Mouse (Mus musculus): Measurements from ENCODE around the gene Fhit.
"Not testable (repeated sequence)": the region's sequence is repeated elsewhere in the genome, so short reads cannot be mapped to it uniquely, and the experiment has no call there.

Fhit gene

DNA sequence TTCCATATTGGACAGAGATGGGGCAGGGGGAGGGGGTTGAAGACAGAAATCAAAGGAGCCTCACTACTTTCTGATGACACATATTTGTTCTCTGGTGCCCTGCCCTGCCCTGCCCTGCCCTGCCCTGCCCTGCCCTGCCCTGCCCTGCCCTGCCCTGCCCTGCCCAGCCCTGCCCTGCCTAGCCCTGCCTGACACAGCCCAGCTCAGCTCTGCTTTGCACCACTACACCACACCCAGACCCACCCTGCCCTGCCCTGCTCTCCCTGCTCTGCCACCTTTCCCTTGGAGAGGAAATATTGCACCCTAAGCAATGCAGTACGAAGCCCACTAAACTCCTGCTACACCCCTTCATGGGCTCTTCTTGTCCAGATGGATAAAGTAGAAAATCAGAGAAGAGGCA, 1171.2 kb downstream of the Fhit start:
- DNase-seq (ENCODE audit: extremely low spot score) = no peak

DNA sequence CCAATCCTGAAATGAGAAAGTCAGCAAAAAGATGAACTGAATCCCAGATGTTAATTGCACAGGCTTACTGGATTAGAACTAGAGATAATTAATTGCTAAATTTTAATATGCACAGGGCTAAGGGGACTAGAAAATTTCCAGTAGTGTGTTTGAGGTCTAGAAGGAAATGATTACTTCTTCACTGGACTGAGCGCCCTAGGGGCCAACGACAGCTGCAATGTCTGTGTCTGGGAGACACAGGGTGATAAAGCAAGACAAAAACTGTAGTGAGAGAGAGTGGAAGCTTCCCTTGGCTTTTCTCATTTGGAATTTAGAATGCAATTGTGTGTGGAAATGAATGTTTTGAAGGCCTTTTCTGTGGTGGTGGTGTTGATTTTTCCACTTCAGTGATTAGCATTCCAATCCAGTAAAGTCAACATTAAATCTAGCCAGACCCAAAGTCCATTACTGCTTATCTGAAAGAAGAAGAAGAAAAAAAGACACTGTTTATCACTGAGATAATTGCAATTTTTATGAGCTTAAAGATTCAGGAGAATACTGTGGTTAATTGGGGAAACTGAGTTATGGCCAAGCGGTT, 1184.8 kb downstream of the Fhit start:
- no peak for DNase-seq (ENCODE audit: extremely low spot score)

DNA sequence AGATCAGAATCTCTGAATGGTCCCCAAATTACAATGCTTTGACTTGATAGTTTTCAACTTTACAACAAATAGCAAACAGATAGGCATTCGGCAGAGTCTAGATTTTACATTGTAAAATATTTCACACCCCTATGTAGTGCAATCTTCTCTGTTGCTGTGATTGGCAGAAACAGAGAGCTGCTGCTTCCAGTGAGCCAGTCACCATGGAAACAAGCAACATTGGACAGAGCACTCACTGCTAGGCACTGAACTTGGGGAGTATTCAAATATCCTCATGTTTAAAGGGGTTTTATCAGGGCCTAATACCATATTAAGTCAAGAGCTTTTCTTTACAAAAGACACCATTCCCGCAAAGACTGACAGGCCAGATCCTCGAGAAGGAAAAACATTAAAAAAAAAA, 1187.4 kb downstream of the Fhit start:
- DNase-seq (ENCODE audit: extremely low spot score) = no peak

DNA sequence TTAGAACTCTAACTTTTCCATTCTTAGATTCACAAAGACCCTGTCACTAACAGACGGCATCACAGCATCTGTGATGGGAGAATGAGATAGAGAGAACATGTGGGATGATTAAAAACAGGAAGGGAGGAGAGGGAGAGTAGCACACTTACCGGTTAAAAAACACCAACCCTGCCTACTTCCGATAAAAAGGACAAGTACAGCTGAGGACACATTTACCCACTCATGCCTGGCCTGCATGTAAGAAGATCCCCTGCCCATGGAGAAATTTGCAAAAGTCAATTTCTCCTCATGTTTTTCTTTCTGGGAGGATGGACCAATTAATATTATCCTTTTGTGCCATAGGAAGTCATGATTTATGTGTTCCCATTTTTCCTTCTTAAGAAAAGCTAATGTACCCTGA, 1198.0 kb downstream of the Fhit start:
- no peak for DNase-seq (ENCODE audit: extremely low spot score)

DNA sequence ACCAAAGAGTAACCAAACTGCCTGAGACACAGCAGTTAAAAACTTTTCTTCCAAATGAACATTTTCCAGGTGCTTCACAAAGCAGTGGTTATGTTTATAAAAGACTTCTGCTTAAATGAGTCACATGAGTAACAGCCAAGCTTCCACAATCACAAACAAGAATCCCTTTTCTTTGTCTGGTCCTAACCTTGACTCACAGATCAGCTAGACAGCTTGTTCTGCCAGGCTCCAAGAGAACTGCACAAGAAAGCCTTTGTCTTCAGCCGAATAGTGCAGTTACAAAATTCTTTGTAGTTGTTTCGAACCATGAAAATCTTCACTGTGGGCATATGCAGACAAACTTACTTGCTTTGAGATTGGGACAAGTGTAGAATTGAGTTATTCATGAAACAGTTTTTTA, 1201.4 kb downstream of the Fhit start:
- DNase-seq (ENCODE audit: extremely low spot score) = no peak

DNA sequence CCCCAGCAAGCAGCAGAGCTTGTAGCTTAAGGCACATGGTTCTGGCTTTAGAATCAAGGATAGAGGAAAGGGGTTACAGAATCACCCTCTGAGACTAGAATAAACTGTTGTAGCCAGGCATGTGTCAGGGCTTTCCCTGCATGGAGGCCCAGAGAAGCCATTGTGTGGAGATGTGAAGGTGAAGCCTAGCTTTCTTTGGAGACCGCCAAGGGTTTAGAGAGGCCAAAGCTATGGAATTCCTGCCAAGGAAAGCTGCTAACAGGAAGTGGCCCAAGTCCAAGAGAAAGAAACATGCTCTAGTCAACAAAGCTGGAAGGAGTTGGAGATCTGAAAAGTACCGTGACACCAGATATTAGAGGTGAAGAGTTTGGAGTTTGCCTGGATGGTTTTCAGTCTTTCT, 1262.3 kb downstream of the Fhit start:
- DNase-seq (ENCODE audit: extremely low spot score) = no peak

DNA sequence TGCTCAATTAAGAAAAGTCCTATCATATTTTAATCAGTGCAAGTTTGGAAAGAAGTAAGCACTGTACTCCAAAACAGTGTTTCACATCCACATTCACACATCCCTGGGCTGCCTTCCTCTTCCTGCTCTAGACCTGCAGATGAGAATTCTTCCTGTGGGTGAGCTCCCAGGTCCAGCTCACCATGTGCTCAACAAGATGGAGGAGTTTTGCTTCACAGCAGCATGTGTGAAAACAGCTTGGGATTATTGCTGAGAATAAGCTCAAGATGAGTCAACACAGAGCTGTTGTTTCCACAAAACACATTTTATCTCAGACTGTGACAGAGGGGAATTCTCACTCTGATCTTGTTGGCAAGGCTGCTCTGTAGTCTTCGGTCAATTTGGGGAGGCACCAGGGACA, 1265.3 kb downstream of the Fhit start:
- DNase-seq (ENCODE audit: extremely low spot score) = no peak

DNA sequence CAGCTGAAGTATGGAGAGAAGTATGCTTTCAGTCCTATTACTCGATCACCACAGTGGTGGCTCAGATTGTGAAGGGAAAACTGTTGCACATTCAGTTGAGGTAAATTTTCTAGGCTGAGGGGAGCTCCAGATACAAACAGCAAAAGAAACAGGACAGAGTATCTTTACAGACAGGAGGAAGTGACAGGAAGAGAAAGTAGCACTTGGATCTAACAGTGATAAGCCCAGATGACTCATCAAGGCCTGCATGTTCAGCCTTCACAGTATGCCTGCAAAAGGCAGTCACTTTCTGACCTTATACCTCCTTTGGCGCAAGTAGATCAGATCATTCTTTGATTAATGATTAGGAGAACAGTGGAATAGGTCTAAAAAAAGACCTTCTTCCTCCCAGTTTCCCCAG, 1309.8 kb downstream of the Fhit start:
- no peak for DNase-seq (ENCODE audit: extremely low spot score)

DNA sequence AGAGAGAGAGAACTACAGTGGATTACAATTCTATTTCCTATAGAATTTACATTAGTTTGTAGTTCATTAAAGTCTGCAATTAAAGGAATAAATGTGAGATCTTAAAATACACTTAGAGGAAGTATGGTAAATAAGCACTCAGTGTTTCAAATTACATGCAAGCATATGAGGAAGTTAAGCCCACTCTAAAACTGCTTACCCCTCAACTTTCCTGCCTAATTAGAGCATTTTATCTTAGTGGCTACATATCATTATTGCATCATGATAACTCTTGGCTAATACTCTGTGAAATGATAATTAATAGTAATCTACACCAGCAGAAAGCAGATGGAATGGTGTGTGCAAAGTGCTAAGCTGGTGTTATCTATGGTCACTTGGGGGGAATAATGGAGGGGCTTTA, 1329.5 kb downstream of the Fhit start:
- DNase-seq (ENCODE audit: extremely low spot score) = no peak

DNA sequence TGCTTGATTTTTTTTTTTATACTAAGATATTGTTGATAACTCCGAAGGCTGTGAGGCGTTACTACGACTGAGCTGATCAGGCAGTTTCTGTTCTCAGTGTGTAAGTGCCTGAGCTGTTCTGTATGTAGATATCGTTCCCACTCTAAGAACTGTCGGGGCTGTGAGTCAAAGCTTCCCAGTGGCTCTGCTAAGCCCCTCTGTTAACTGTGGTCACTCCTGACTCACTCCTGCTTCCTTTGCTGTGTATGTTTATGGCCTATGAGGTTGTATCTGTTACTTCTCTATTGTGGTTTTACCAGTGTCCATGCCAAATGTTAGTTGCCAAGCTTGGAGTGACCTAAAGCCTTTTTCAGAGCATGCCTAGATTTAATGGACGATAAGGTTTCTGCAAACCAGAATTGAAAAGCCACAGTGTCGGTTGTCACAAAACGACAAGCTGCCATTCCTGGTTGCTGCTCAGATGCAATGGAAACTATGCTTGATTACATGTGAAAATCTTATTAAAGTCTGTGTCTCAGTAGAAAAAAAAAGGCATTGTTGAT, 1333.1 kb downstream of the Fhit start:
- not testable (repeated sequence) for DNase-seq (ENCODE audit: extremely low spot score)

DNA sequence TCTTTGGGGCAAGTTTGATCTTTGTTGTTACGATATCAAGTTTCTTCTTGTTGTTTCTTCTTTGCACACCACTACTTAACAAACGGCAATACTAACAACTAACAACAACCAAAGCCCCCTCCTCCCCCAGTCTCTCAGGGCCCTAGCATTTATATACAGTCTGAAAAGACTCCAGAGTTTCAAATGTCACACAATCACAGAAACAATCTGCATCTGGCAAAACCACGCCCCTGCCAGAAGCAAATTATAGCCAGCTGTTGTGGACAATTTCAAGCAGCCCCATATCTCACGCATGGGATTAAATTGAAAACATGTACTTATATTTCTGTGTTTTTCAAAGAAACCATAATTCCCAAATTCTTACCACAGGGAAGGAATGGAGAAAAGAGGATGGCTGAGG, 1345.9 kb downstream of the Fhit start:
- DNase-seq (ENCODE audit: extremely low spot score) = no peak

DNA sequence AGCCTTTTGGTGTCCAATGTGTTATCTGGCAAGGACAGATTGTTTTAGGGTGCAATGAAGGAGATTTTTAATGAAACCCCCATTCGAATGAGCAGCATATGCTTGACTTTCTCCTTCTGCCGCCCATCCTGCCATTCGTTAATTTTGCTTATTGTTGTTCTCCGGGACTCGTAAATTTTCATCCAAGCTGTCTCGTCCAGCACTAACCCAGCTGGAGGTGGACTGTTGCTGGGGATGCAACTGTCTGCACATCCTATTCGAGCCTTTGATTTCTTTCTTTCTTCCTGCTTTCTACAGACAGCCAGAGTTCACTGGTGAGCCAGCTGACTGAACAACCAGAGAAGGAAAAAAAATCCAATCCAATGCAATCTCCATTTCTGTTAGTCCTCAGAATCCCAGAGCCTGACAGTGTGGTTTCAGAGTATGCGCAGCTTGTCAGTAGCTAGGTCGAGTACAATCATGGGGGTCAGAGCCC, 1350.0 kb downstream of the Fhit start:
- DNase-seq (ENCODE audit: extremely low spot score) = peak; percentile 2

DNA sequence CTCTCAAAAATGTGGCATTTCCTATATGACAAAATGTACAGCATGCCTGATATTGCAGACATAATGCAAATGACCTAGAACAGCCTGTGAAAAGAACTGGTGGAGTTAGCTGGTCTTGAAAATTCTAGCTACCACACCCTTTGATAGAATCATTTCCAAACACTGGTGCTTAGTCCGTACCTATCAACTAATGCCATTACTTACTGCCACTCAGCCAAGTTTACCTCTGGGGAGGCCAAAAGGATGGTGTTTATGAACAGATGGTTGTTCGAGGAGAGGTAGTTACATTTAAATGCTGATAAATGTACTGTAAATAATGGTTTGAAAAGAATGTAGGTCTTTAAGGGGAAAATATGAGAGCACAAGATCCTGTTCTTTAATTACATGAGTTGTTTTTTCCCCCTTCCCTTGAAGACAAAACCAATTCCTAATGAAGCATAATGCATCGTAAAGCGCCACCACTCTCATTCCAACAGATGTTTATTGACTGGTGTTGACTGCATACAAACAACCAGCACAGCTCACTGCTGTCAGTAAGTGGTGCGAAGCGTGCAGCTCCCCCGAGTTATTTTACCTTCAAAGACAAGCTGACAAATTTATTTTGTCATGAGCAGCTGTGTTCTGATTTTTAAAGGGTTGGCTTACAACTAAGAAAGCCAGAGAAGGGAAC, 1350.5 kb downstream of the Fhit start:
- peak; percentile 1 for DNase-seq (ENCODE audit: extremely low spot score)

DNA sequence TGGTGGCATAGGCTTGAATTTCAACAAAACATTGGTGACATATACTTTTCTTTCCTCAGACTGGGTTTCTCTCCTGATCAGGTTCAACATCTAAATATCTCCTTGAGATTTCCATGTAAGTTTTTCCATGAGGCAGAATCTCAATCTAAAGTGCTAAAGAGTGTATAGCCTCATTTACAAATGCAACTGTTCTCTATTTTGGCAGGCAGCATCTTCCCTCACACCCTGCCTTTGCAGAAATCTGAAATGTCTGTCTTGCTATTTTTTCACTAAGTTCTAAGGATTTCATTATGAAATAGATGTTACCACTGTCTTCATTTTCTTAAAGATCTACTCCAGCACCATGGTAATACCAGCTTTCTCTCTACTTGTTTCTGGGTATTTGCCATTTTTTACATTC, 1368.4 kb downstream of the Fhit start:
- no peak for DNase-seq (ENCODE audit: extremely low spot score)

DNA sequence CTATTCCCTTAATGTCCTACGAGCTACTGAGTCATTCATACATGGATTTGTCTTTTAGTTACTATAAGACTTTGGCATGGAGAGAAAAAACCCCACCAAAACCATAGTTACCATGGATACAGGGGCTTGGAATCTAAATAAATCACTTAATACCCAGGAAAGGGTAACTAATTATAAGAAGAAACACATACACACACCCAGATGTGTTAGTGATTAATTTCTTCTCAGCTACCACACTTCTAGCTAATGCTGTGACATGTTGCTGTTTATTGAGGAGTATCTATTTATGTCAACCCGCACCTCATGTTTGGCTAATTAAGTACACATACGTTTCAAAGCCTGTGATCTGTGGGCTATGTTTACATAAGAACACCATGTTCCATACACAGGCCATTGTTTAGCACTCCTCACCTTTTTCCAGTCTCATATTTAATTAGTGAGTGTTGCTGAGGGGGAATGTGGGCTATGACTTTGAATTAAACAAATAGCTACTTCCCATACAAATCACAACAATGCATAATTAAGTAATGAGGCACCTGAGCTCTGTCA, 1373.4 kb downstream of the Fhit start:
- DNase-seq (ENCODE audit: extremely low spot score) = no peak

DNA sequence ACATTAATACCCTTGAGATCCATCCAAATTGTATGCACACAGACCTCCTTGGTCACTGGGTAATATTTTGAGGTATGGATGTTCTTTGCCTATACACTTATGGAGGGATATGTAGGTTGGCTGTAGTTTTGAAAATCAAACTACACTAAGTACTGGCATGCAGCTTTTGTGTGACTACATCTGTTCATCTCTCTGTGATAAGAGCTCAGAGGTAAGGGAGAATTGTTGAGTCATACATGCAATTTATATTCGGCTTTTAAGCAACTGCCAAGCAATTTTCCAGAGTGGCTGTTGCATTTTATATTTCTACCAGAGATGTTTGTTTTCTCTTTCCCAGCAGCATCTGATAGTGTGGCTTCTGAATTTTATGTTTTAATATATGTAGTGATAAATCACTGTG, 1374.4 kb downstream of the Fhit start:
- no peak for DNase-seq (ENCODE audit: extremely low spot score)

DNA sequence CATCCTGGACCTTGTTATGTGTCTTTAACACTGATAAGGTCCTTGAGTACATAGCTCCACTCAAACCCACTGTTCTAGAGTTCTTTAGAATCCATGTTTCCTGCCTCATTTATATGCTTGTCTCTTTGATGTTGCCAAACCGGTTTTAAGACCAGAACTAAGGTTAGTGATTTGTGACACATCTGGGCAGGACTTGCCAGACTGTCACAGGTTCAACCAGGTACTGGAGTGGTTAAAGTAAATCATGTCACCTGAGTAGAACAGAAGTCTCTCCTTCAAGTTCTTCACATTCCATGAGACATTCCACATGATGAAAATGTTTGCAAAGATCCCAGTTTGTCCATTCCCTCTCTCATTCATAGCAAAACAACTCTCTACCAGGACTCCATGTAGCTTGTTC, 1376.0 kb downstream of the Fhit start:
- DNase-seq (ENCODE audit: extremely low spot score) = no peak

DNA sequence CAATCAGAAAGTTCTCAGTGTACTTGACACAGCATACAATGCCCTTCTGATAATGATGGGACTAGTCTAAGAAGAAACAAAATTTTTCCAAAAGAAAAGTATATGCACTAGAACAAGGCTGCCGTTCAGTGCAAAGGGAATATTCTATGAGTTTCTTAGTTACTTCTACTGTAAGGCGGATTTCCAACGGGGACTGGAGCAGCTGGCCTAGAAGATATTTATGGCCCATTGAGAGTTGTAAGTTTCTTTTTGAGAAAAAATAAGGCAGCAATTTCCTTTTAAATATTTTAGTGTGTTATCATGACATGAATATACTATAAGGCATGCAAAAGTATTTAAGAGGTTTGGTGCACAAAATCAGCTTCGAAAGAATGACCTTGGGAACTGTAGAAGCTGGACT, 1410.5 kb downstream of the Fhit start:
- no peak for DNase-seq (ENCODE audit: extremely low spot score)

DNA sequence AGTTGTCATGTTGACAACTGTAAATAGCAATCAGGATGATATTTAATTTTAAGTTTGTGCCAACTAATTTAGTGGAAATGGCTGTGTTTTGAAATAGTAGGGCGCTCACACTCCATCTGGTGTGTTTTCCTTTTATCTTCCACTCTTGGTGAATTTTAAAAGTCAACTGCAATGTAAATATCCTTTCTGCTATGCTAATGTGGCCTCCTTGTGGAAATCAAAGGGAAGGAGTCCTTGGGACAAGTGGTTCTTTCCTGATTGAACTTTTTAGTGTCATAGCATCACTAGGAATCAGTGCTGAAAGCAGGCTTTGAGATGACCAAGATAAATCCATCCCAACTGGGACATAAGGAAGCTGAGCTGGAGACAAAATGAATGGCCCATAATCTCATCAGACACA, 1413.1 kb downstream of the Fhit start:
- DNase-seq (ENCODE audit: extremely low spot score) = no peak

DNA sequence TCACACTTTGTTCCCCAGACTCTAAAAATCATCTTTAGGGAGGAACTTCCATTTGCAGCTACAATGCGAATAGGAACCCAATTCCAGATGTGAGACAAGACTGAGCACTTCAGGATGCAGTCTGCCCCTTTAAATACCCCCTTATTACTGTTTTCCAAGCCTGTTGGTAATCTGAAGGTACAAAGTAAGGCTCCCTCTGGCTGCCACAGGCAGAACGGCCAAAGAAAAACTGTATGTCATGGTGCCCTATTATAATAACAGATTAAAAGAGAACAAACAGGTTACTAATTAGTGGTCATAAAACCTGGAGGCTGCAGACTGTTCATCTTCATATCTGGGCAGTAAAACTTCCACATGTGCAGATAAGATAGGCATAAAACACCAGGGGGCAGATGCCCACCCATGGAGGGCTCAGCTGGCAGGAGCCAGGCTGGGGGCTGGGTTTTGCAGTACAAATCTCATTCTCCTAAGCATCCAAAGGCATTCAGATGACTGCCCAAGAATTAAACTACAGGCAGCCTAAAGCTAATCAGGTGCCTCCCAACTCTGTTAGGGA, 1439.8 kb downstream of the Fhit start:
- no peak for DNase-seq (ENCODE audit: extremely low spot score)

DNA sequence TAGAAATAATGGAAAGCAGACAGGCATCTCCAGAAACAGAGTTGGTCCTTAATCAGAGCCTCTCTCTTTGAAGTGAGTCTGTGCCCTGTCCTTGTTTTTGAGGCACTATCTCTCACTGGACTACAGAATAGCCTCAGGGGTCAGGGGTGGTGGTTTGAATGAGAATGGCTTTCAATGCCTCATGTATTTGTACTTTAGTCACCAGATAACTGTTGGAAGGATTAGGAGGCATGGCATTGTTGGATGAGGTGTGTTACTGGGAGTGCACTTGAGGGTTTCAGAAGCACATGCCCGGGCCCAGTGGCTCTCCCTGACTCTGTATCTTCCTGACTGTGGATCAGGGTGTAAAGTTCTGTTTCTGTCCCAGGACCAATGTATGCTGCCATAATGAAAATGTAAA, 1463.2 kb downstream of the Fhit start:
- DNase-seq (ENCODE audit: extremely low spot score) = no peak

DNA sequence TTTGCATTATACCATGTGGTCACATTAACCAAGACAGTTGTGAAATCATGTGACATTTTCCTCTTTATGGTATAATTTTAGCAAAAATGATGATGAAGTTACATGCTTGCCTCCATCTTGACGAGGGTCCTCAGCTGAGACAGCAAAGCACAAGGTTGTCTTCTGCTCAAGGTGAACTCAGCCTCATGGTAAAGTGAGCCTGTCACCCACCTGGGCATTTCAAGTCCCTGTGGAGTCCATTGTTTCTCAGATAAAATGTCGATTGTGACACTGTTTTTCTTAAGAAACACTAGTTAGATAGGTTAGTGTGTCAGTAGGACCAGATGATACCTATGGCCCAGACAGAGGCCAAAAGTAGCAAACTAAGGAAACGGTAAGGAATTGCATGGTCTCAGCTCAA, 1464.7 kb downstream of the Fhit start:
- DNase-seq (ENCODE audit: extremely low spot score) = no peak

DNA sequence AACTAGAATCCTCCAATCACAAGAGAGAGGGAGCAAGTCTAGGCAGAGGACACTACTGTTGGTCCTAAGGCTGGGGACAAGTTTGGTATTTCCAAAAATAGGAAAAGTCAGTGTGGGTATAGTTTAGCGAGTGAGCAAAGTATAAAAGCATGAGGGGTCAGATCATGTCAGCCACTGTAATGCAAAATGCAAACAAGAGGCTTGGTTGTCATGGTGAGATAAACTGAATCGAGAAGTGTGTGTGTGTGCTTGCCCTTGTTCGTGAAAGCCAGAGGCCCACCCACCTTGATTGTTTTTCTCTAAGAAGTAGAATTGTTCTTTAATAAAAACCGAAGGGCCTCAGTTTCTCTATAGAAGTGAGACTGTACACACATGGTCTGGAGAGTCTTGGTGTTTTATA, 1465.8 kb downstream of the Fhit start:
- DNase-seq (ENCODE audit: extremely low spot score) = no peak
